Mouse (Mus musculus) lung, postnatal 36 days (tissue): Measurements from ENCODE around the gene 1700012B07Rik.

Source experiments
- DNase-seq: peaks from one replicate; pipeline ENCODE4 v3.0.0; 2022; ENCODE audit warnings: mixed read lengths

1700012B07Rik gene

DNA sequence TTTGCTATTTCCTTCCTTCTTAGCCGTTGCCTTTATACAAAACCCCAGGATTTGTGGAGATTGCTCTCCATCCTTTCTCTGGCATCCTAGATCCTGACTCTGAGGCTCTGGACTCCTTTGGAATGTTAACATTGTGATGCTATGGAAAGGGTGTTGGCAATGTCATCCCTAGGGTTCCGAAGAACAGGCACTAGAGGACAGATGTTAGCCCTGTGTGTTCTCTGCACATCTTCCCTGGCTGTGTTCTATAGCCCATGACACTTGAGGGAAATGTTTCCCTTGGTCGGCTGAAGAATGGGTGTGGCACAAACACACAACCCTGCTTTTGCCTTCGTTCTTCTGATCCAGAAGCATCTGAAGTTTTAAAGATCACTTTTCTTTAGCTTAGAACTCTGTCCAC is at the start of gene 1700012B07Rik:
1700012B07Rik (minus strand) TSS at position 101 of the 400 bp plus-strand sequence.
- no peak for DNase-seq

DNA sequence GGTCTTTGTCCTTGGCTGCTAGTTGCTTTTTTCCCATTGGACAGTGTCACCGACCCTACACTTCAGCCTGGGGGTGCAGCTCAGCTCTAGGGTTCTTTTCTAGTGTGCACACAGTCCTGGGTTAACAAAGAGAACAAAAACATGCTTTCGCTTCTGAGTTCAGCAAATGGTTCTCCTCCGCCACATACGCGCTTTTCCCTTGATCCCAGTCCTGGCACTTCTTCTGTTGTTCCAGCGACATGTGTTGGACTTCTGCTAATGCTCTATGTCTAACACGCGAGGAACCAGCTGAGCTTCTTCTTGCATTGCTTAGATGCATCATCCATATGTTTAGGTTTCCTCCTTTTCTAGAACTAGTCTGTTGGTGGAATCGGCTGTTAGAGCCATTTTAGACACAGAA is 48.9 kb upstream of the 1700012B07Rik start:
- peak; percentile 24 for DNase-seq

DNA sequence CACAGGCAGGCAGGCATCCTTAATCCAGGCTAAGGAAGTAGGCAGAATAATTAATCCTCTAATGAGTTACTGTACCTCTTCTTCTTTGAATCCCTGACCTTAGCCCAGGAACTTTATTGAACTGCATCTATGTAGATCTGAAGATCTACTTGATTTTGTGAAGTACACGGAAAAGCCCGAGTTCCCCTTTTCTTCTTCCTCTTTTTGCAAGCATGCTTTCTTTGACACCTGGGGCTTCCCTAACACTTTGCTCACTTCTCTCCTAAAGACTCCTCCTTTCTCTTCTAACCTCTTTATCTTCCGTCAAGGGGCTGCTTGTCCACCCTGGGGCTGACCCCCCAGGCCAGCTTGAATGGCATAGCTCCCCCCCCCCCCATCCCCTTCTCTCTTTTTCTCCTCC is 48.0 kb upstream of the 1700012B07Rik start:
- no peak for DNase-seq

DNA sequence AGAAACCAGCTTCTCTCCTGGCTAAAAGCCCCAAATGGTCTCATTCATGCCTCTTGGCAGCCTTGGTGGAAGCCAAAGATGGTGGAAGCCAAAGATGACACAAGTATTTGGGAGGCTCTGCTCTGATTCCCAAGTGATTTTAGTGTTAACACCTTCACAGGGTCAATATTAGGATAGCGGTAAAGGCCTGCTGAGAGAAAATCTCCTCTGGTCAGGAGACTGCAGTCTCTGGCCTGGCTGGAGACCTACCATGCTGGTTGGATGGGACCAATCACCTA is 47.6 kb upstream of the 1700012B07Rik start:
- no peak for DNase-seq

DNA sequence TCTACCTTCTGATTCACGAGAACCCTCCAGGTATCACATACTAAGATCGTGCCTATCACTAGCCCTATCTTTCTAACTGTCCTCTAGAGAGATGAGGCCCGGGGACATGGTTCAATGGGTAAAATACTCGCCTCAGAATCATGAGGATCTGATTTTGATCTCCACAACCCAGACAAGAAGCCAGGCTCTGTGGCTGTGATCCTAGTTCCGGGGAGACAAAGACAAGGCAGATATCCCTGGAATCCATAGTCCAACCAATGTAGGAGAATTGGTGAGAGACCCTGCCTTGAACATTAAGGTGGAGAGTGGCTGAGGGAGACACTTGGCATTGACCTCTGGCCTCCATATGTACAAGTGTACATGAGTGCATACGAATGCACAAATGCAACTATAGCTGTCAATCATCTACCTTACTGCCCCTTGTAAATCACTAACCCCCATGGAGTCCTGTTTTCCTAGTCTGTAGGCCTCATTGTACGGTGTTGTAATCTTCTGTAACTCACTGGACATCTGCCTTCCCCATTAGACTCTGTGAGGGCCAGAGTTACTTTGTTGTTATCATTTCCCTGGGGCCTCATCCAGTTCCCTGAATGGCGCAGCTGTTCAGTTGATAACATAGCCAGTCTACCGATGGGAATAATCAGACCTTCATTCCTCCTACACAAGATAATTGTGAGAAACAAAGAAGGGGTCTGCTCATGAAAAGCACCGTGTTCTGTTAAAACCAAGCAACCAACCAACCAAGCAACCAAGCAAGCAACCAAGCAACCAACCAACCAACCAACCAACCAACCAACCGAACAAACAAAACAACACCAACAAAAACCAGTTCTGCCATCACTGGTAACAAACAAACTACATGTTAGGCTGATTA is 47.0 kb upstream of the 1700012B07Rik start:
- no peak for DNase-seq

DNA sequence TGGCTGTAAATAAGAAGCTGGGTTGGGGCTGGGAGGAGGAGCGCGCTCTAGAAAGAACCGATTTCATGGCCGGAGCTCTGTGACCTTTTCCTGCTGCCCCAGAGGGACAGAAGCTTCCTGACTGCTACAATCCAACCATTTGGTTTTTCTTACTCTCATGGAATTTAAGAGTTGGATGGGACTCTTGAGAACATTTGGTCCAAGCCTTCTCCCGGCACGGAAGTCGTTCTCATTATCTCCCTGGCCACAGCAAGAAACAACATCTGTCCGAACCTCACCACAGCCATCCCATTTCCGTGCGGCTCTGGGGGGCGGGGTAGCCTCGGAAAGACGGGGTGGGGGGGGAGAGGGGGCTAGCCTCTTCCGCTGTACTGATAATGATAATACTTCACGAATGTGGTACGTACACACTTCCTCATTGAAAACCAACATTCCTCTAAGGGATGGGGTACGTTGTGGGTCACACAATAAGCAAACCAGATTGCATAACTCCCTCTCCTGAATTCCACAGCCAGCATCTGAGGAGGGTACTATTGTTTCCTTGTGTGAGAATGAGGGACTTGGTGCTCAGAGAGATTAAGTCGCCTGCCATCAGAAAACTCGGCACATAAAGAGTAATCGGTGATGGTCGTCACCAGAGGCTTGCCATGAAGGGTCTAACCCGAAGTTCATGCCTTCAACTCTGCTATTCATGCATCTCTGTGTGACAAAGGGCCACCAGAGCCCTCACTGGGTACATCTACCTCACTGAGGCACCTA is 46.2 kb upstream of the 1700012B07Rik start:
- peak; percentile 42 for DNase-seq

DNA sequence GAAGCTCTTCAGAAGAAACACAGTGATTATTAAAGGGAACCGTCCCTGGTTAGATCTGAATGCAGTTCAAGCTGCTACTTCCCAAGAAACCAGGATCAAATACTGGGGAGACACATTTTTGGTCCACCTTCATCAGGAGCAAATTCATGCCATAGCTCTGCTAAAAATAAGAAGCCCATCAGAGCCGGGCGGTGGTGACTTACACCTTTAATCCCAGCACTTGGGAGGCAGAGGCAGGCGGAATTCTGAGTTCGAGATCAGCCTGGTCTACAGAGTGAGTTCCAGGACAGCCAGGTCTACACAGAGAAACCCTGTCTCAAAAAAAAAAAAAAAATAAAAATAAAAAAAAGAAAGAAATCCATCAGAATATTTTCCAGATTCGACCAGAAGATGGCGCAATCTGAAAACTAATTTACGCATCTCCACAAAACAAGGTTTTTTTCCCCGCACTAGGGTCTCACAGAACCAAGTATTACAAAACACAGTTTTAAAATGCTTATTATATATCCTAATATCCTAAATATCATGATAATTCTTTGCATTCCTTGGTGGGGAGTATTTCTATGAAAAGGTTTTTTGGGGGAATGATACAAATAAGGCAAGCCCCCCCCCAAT is 45.4 kb upstream of the 1700012B07Rik start:
- DNase-seq, result peak; percentile 66

DNA sequence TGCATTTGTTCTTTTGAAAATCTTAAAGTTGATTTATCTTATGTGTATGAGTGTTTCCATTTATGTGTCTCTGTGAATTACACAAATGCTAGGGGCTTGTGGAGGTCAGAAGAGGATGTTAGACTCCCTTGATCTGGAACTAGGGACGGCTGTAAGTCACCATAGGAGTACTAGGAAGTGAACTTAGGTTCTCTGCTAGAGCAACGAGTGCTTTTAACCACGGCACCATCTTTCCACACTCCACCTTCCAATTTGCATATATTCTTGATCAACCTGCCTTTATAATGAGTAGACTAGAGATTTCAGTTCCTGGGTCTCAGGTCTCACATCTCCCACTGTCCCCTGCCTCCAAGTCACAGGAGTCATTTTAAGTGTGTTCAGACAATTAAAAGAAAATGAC is 44.8 kb upstream of the 1700012B07Rik start:
- DNase-seq, result no peak

DNA sequence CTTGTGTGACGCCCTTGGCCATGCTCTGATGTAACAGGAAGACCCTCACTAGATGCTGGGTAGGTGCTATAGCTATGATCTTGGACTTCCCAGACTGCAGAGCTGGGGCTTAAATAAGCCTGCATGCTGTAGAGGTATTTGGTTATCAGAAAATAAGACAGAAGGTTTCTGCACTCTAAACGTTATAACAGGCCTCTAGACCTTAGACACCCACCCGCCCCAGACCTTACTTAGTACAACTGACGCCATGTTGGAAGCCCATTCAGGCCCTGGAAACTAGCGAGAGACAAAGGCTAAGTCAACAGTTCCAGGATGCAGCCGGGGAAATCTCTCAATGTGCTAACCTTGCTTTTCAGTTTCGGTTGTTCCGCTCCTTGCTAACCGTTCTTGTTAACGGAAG is 44.2 kb upstream of the 1700012B07Rik start:
- DNase-seq, result no peak

DNA sequence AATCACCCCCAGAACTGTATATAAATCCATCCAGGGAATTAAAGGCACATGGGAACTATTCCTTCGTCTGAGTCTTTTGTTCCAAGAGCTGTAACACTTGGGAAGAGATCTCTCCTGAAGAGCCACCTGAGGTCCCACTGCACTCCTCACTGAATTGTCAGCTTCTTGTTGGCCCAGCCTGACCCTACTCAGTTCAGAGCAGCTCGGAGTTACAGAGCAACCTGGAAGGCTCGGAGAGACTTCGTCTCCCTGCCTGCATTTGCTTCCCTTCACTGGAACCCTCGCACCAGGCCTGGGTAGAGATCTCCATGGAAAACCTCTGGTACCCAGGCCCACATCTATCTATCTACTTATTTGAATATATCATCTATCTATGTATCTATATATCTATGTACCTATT is 40.0 kb upstream of the 1700012B07Rik start:
- DNase-seq, result no peak

DNA sequence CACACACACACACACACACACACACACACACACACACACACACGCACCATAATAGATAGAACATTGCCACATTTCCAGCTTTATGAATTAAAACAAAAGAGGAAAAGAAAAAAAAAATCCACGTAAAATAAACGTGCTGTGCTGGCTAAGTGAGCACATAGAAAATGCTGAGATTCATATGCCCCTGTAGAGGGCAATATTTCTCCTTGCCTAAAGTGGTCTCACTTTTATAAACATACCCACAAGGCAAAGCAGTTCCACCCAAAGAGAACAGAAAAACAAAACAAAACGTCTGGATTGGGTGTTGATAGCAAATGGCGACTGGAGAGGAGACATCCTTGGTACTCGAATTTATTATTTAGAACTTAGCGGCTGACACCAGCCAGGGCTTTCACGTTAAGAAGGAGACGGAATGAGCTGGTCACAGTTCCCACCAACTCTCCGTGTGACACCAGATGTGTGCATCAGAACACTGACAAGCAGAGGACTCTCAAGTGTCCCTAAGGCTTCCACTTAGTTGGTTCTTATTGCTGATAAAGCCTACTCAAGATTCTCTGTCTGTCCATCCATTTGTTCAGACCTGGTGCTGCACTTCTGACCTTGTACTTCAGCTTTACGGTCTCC is 38.8 kb upstream of the 1700012B07Rik start:
- no peak for DNase-seq

DNA sequence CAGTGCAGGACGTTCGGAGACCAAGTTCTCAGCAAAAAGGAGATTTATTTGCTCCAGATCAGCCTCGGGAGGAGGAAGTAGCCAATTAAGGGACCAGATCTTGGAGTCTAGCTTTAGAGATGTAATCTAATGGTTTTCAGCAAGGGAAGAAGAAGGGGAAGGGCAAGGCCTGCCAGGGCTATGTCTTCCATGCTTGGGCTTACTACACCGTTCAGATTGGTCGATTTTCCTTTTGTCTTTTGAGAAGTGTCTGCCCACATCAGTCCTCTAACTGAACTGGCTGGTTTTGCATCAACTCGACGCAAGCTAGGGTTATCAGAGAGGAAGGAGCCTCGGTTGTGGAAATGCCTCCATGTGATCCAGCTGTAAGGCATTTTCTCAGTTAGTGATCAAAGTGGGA is 37.7 kb upstream of the 1700012B07Rik start:
- no peak for DNase-seq

DNA sequence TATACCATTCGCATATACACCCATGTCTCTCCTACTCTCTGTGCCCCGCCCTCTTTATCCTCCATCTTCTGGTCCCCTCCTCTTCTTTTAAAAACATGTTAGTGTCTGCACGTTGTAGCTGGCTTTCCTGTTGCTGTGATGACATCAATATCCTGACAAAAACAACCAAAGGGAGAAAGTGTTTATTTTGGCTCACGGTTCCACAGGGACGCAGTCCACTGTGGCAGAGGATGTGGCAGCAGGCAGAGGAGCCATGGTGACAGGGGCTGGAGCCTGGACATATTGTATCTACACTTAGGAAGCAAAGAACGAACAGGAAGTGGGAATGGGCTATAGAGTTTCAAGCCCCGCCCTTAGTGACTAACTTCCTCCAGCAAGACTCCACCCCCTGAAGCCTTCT is 36.1 kb upstream of the 1700012B07Rik start:
- DNase-seq, result no peak

DNA sequence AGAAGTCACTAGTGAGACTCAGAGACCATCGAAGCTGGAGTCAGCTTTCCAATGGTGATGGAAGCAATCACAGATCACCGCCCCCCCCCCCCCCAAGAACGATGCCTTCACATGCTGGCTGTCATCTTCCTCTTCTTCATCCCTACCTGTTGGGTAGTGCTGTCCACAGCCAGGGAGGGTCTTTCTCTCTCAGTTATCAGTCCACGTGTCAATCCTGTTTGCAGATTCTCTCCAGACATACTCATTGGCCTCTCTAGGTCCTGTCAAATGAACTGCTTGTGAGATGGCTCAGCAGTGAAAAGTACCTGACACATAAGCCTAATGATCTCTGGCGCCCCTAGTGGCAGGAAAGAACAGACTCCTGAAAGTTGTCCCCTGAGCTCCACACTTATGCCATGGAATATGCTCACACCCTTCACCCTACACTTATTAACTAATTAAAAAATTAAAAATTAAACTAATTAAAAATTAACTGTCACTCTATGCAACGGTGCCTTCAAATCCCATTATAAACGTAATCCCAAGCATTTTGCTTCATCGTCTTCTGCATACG is 35.4 kb upstream of the 1700012B07Rik start:
- DNase-seq, result peak; percentile 72

DNA sequence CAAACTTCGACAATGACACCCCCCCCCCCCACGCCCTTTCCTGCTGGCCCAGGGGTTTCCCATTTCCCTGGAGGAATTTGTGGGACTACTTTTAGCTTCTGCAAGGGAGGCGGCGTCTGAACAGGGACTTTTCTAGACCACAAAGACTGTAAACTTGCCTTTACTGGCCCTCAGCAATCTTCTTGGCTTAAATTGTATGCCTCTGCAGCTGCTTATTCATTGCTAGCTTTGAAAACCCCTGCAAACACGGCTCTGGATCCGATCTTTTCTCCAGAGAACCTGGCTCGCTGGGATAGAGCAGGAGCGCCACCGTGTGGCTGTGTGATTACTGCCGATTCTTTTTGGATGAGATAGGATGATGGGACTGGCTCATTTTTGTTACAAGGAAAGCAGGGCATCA is 32.7 kb upstream of the 1700012B07Rik start:
- DNase-seq, result peak; percentile 93

DNA sequence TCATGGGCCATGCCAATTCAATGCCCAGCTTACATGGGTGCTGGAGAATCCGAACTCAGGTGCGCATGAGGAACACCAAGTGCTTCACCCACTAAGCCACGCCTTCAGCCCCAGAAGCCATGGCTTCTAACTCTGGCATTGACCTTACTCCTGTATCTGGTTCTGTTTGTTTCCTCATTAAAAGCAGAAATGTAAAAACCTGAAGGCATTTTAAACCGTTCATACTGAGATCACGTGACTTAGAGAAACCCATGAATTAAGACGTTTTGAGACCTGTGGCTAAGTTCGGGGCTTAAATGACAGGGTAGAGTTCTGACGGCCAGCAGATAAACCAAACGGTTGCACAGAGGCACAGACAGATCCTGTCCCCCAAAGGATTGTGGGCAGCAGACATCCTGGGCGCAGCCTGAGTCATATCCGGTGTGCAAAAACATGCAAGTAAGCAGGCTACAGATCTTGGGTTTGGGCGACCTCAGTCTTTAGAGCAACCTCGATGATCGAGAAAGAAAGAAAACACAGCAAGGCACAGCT is 32.2 kb upstream of the 1700012B07Rik start:
- DNase-seq, result peak; percentile 47

DNA sequence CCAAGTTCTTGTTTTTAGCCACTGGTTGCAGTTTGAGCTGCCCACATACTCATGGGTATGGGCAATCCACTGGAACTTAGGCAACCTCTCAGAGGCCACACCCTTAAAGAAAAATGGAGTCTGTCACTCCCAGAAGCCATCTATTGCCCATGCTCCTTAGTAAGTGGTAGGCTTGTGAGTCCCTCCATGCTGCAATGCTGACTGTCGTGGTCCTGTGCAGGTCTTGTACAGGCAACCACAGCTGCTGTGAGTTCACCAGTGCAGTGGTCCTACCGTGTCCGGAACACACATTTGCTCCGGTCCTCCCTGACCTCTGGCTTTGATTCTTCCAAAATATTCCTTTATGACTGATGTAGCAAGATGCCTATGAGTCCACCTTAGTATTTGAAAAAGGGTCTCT is 31.6 kb upstream of the 1700012B07Rik start:
- no peak for DNase-seq

DNA sequence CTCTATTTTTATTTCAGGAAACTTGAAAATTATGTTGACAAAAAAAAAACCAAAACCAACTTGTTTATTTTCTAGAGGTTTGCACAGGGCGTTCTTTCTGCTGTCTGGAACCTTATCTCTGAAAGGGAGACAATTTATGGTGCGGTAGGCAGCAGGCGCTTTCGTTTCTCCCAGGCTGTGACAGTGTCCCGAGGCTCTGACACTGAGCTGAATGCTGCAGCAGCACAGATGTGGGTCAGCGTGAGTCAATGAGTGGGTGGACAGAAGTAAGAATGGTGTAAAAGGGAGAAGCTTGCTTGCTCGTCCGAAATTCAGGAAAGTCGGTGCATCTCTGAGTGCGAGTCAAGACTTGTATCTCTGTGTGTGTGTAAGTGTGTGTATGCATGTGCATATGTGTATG is 29.2 kb upstream of the 1700012B07Rik start:
- no peak for DNase-seq

DNA sequence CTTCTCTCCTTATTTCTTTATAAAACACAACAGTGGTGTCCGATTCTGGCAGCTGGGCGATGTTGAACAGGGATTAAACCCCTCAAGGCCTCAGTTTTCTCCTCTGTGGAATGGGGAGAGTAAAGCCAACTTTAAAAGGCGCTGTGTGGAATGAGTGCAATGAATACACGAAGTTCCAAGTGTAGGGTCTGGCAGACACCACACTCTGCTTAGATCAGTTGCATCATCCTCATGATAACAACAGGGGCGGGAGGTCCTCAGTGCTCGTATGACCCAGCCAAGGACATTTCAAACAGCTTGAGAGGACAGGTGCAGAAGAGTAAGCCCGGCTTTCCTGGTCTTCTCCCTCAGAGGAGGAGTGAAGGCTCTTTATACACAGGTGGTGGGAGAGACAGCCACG is 26.2 kb upstream of the 1700012B07Rik start:
- DNase-seq, result peak; percentile 20

DNA sequence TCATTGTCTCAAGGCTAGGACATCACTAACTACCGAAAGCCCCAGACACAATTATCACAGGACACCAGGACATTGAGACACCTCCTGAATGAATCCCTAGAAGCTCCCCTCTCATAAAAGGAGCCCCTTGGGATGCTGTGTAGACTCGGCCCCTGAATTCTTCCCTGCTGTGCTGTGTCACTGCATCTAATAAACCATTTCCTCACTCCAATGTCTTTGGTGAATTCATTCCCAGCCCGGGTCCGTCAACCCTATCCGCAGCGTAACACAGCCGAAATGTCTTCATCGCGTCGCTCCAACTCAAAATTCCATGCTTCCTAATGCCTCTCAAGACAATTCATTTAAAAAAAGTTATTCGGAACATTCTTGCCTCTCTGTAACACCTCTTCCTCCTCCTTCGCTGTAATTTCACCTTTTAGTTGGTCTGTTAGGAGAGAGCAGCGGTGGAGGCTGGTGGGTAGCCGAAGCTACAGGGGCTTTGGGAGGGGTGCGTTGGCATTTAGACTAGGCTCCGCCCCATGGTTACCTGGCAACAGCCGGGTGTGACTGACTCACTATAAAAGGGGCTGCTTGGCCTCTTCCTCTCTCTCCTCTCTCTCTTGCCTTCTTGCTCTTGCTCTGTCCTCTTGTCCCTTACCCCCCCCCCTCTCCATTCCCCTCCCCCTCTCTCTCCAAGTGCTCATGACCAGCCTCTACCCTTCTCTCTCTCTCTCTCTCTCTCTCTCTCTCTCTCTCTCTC is 25.6 kb upstream of the 1700012B07Rik start:
- DNase-seq, result no peak

DNA sequence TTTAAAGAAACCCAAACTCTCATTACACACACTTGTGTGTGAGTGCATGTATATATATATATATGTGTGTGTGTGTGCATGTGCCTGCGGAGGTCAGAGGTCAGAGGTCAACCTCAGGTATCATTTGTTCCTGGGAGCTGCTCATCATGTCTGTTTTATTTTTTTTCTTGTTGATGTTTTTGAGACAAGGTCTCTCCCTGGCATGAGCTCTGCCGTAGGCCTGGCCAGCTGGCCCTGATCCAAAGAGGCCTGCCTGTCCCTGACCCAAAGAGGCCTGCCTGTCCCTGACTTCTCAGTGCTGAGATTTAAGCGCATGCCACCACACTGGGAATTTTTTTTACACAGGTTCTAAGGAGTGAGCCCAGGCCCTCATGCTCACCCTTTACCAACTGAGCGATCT is 24.1 kb upstream of the 1700012B07Rik start:
- DNase-seq, result peak; percentile 60

DNA sequence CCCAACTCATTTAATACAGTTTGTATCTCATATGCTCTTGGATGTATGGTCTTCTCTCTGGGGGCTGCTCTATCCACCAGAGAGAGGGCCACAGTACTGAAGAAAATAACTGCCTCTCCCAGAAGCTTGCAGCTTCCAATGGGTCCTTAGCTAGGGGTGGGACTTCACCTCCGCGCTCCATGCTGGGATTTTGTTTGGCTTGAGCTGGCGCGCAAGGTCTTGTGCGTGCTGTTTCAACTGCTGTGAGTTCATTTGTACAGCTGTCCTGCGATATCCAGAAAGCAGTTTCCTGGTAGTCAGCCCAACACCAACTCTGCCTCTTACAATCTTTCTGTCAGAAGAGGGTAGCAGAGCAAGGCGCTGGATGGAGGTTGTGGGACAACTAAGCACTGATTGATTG is 18.5 kb upstream of the 1700012B07Rik start:
- peak; percentile 31 for DNase-seq
